Mouse (Mus musculus) CH12.LX (cell line): ENCODE data around the gene Atp6v1g2. TPM values are rescaled to one million over a fixed set of nuclear protein-coding genes. Genes with fewer than 3 reads are reported as not detected.

Experiments
- DNase-seq: peaks from one replicate; pipeline ENCODE4 v3.0.0-alpha.2; 2013; ENCODE audit errors: extremely low read depth
- H3K27ac ChIP-seq: 2 replicates; pipeline ENCODE4 v1.5.1; 2012; ENCODE audit warnings: low read depth, mild to moderate bottlenecking, control low read depth, moderate library complexity; ENCODE audit not compliant: insufficient read depth
- H3K27me3 ChIP-seq: replicated peaks from 2 replicates; pipeline ENCODE3; 2012; ENCODE audit warnings: inconsistent platforms
- H3K36me3 ChIP-seq, 2 experiments: replicated peaks in 1 of 2; 2 replicates each; pipeline versions ENCODE3 to v1.6.1; 2012; ENCODE audit warnings: inconsistent platforms in 1 of 2, low read length in 1 of 2, mild to moderate bottlenecking in 1 of 2, mixed read lengths in 1 of 2, moderate library complexity in 1 of 2; ENCODE audit not compliant: control insufficient read depth in 1 of 2, insufficient read depth in 1 of 2
- H3K4me1 ChIP-seq, 2 experiments: 2 replicates each; pipeline ENCODE4 v1.6.1; 2012; ENCODE audit warnings: inconsistent platforms in 1 of 2, moderate library complexity in 1 of 2; ENCODE audit not compliant: insufficient read depth in 2 of 2, control insufficient read depth in 1 of 2
- H3K4me2 ChIP-seq: 2 replicates; pipeline ENCODE4 v1.6.1; 2012; ENCODE audit warnings: low read depth, mild to moderate bottlenecking, control low read depth; ENCODE audit not compliant: poor library complexity, insufficient read depth, severe bottlenecking
- H3K4me3 ChIP-seq, 3 experiments: fragments of 150-350 bp in 1 of 3; sonication (generic) in 1 of 3; replicated peaks in 1 of 3; 2 replicates each; pipeline versions ENCODE3 to v1.5.1; 2011 to 2012; ENCODE audit warnings: low read depth in 2 of 3, low read length in 2 of 3, mild to moderate bottlenecking in 2 of 3, moderate library complexity in 2 of 3, control low read depth in 1 of 3, improper control_type of control experiment in 1 of 3, inconsistent platforms in 1 of 3, mixed read lengths in 1 of 3; ENCODE audit not compliant: poor library complexity in 1 of 3
- H3K79me2 ChIP-seq: replicated peaks from 2 replicates; pipeline ENCODE4 v1.6.1; 2012; ENCODE audit warnings: mild to moderate bottlenecking, moderate library complexity; ENCODE audit not compliant: control insufficient read depth, poor library complexity, insufficient read depth, severe bottlenecking; ENCODE audit errors: extremely low read depth
- H3K9ac ChIP-seq: 2 replicates; pipeline ENCODE4 v1.6.1; 2012; ENCODE audit warnings: low read depth, mild to moderate bottlenecking, control low read depth, moderate library complexity; ENCODE audit not compliant: insufficient read depth
- H3K9me3 ChIP-seq: replicated peaks from 2 replicates; pipeline ENCODE3; 2012; ENCODE audit warnings: low read length, inconsistent platforms, mixed read lengths
- BHLHE40 ChIP-seq: IDR thresholded peaks from 2 replicates; pipeline ENCODE4 v1.6.1; 2011; ENCODE audit warnings: mild to moderate bottlenecking, low read depth, low read length, improper control_type of control experiment
- CHD1 ChIP-seq: IDR thresholded peaks from 2 replicates; pipeline ENCODE4 v1.6.1; 2012; ENCODE audit warnings: low read depth, low read length, improper control_type of control experiment, inconsistent platforms
- CHD2 ChIP-seq: IDR thresholded peaks from 2 replicates; pipeline ENCODE4 v1.6.1; 2011; ENCODE audit warnings: low read length, improper control_type of control experiment
- CTCF ChIP-seq, 2 experiments: IDR thresholded peaks in 1 of 2; conservative IDR thresholded peaks in 1 of 2; 2 replicates each; pipeline ENCODE4 v1.5.1; 2011 to 2012; ENCODE audit warnings: low read depth in 2 of 2, low read length in 2 of 2, improper control_type of control experiment in 1 of 2, inconsistent platforms in 1 of 2, mild to moderate bottlenecking in 1 of 2, moderate library complexity in 1 of 2
- E2F4 ChIP-seq: IDR thresholded peaks from 2 replicates; pipeline ENCODE4 v1.6.1; 2011; ENCODE audit warnings: low read depth, low read length, improper control_type of control experiment; ENCODE audit not compliant: insufficient replicate concordance
- ELF1 ChIP-seq: IDR thresholded peaks from 2 replicates; pipeline ENCODE4 v1.6.1; 2014; ENCODE audit warnings: low read depth, mild to moderate bottlenecking, inconsistent platforms, low read length, improper control_type of control experiment
- EP300 ChIP-seq: IDR thresholded peaks from 2 replicates; pipeline ENCODE4 v1.6.1; 2011; ENCODE audit warnings: low read length, improper control_type of control experiment
- ETS1 ChIP-seq: conservative IDR thresholded peaks from 2 replicates; pipeline ENCODE4 v1.6.1; 2012; ENCODE audit warnings: low read depth, mild to moderate bottlenecking, inconsistent platforms, low read length, improper control_type of control experiment, moderate library complexity
- GABPA ChIP-seq: IDR thresholded peaks from 2 replicates; pipeline ENCODE4 v1.6.1; 2012; ENCODE audit warnings: low read depth, low read length, improper control_type of control experiment, inconsistent platforms; ENCODE audit not compliant: insufficient replicate concordance
- HCFC1 ChIP-seq: IDR thresholded peaks from 2 replicates; pipeline ENCODE4 v1.6.1; 2012; ENCODE audit warnings: low read depth, mild to moderate bottlenecking, inconsistent platforms, low read length, improper control_type of control experiment
- IRF4 ChIP-seq: IDR thresholded peaks from 2 replicates; pipeline ENCODE4 v1.6.1; 2014; ENCODE audit warnings: low read depth, mild to moderate bottlenecking, inconsistent platforms, low read length, improper control_type of control experiment
- JUN ChIP-seq: IDR thresholded peaks from 2 replicates; pipeline ENCODE4 v1.6.1; 2011; ENCODE audit warnings: low read depth, mild to moderate bottlenecking, low read length, improper control_type of control experiment, moderate library complexity; ENCODE audit not compliant: insufficient read depth
- JUND ChIP-seq: conservative IDR thresholded peaks from 2 replicates; pipeline ENCODE4 v1.6.1; 2011; ENCODE audit warnings: low read depth, low read length, improper control_type of control experiment
- KAT2A ChIP-seq: IDR thresholded peaks from 2 replicates; pipeline ENCODE4 v1.6.1; 2012; ENCODE audit warnings: low read length, improper control_type of control experiment, inconsistent platforms; ENCODE audit not compliant: insufficient replicate concordance
- MAFK ChIP-seq: IDR thresholded peaks from 2 replicates; pipeline ENCODE4 v1.6.1; 2011; ENCODE audit warnings: low read length, improper control_type of control experiment; ENCODE audit not compliant: insufficient replicate concordance
- MAX ChIP-seq: IDR thresholded peaks from 2 replicates; pipeline ENCODE4 v1.6.1; 2011; ENCODE audit warnings: low read length, improper control_type of control experiment
- MAZ ChIP-seq: IDR thresholded peaks from 2 replicates; pipeline ENCODE4 v1.6.1; 2012; ENCODE audit warnings: low read depth, mild to moderate bottlenecking, inconsistent platforms, low read length, improper control_type of control experiment, moderate library complexity
- MEF2A ChIP-seq: IDR thresholded peaks from 2 replicates; pipeline ENCODE4 v1.6.1; 2014; ENCODE audit warnings: low read depth, mild to moderate bottlenecking, inconsistent platforms, low read length, improper control_type of control experiment, borderline replicate concordance
- MXI1 ChIP-seq: IDR thresholded peaks from 2 replicates; pipeline ENCODE4 v1.6.1; 2011; ENCODE audit warnings: mild to moderate bottlenecking, low read depth, low read length, improper control_type of control experiment
- MYC ChIP-seq: IDR thresholded peaks from 2 replicates; pipeline ENCODE4 v1.6.1; 2011; ENCODE audit warnings: low read depth, mild to moderate bottlenecking, improper control_type of control experiment, low read length
- NELFE ChIP-seq: IDR thresholded peaks from 2 replicates; pipeline ENCODE4 v1.6.1; 2011; ENCODE audit warnings: low read depth, low read length, improper control_type of control experiment
- NRF1 ChIP-seq: IDR thresholded peaks from 2 replicates; pipeline ENCODE4 v1.6.1; 2014; ENCODE audit warnings: low read depth, mild to moderate bottlenecking, inconsistent platforms, low read length, improper control_type of control experiment, moderate library complexity
- PAX5 ChIP-seq: IDR thresholded peaks from 2 replicates; pipeline ENCODE4 v1.6.1; 2012; ENCODE audit warnings: low read length, inconsistent platforms, mixed read lengths
- POLR2A ChIP-seq: IDR thresholded peaks from 2 replicates; pipeline ENCODE4 v1.6.1; 2011; ENCODE audit warnings: low read depth, mild to moderate bottlenecking, improper control_type of control experiment, low read length
- POLR2AphosphoS2 ChIP-seq: IDR thresholded peaks from 2 replicates; pipeline ENCODE4 v1.6.1; 2011; ENCODE audit warnings: low read depth, low read length, improper control_type of control experiment
- RAD21 ChIP-seq: IDR thresholded peaks from 2 replicates; pipeline ENCODE4 v1.6.1; 2011; ENCODE audit warnings: low read depth, mild to moderate bottlenecking, low read length, improper control_type of control experiment, moderate library complexity
- RCOR1 ChIP-seq: conservative IDR thresholded peaks from 2 replicates; pipeline ENCODE4 v1.6.1; 2012; ENCODE audit warnings: low read depth, mild to moderate bottlenecking, inconsistent platforms, low read length, improper control_type of control experiment
- SIN3A ChIP-seq: IDR thresholded peaks from 2 replicates; pipeline ENCODE4 v1.6.1; 2012; ENCODE audit warnings: low read length, improper control_type of control experiment, inconsistent platforms
- SMC3 ChIP-seq: IDR thresholded peaks from 2 replicates; pipeline ENCODE4 v1.6.1; 2011; ENCODE audit warnings: low read depth, low read length, improper control_type of control experiment
- TBP ChIP-seq: conservative IDR thresholded peaks from 2 replicates; pipeline ENCODE4 v1.6.1; 2011; ENCODE audit warnings: low read depth, low read length, improper control_type of control experiment
- TCF12 ChIP-seq: IDR thresholded peaks from 2 replicates; pipeline ENCODE4 v1.6.1; 2014; ENCODE audit warnings: low read depth, mild to moderate bottlenecking, inconsistent platforms, low read length, improper control_type of control experiment
- UBTF ChIP-seq: IDR thresholded peaks from 2 replicates; pipeline ENCODE4 v1.6.1; 2012; ENCODE audit warnings: low read depth, mild to moderate bottlenecking, inconsistent platforms, low read length, improper control_type of control experiment, moderate library complexity
- USF2 ChIP-seq: conservative IDR thresholded peaks from 2 replicates; pipeline ENCODE4 v1.6.1; 2011; ENCODE audit warnings: low read depth, low read length, improper control_type of control experiment
- ZC3H11A ChIP-seq: IDR thresholded peaks from 2 replicates; pipeline ENCODE4 v1.6.1; 2012; ENCODE audit warnings: low read depth, mild to moderate bottlenecking, inconsistent platforms, low read length, improper control_type of control experiment
- ZKSCAN1 ChIP-seq: IDR thresholded peaks from 2 replicates; pipeline ENCODE4 v1.6.1; 2012; ENCODE audit warnings: low read depth, inconsistent platforms, low read length, improper control_type of control experiment, borderline replicate concordance
- ZMIZ1 ChIP-seq: IDR thresholded peaks from 2 replicates; pipeline ENCODE4 v1.6.1; 2012; ENCODE audit warnings: low read depth, mild to moderate bottlenecking, inconsistent platforms, low read length, improper control_type of control experiment
- ZNF384 ChIP-seq: IDR thresholded peaks from 2 replicates; pipeline ENCODE4 v1.6.1; 2012; ENCODE audit warnings: low read depth, low read length, improper control_type of control experiment, inconsistent platforms
- dilution Hi-C: fragments of 300-500 bp; cut with MboI; formaldehyde crosslinking; loops from 2 replicates; pipeline ENCODE4 v1.14.3; 2020; ENCODE audit warnings: low sequenced_read_pairs; ENCODE audit not compliant: extremely low pct_unique_long_range_greater_than_20kb, extremely low pct_ligation_motif_present
- in situ Hi-C: fragments of 300-500 bp; cut with MboI; formaldehyde crosslinking; loops from 3 replicates; pipeline ENCODE4 v1.14.3; 2019; ENCODE audit warnings: low sequenced_read_pairs, low pct_ligation_motif_present, low pct_unique_long_range_greater_than_20kb, mixed read lengths
- polyA plus RNA-seq: library from polyadenylated mRNA; unstranded; fragments of >175 nt; gene quantifications from 2 replicates; pipeline ENCODE4 v1.2.1, GENCODE M21; 2012; ENCODE audit warnings: low read depth; ENCODE audit not compliant: insufficient read length
- total RNA-seq, 2 experiments: library from RNA; depleted of rRNA; stranded (reverse); fragments of 300-350 nt in 1 of 2; fragments of >200 nt in 1 of 2; gene quantifications; 2 replicates each; pipeline ENCODE4 v1.2.3; 2012 to 2014

Atp6v1g2 gene
- total and polyA plus RNA-seq, 3 experiments, result 0.23 to 1.4 (median 0.76) TPM

GRCm38 (mm10) chr17:35262664-35263522, 29.4 kb downstream of the Atp6v1g2 start, which contains the start of gene H2-D1:
H2-D1 (plus strand) TSS chr17:35262730.
- Histone ChIP-seq H3K4me3 (peak within 1 kb of the TSS; percentile 37 to 89 (median 73)), H3K36me3 (peaks cover 32% of the 10 kb centered on the region in 2 experiments), H3K4me2 (peak within 1 kb of the TSS; percentile 73), H3K79me2 (peaks cover 23% of the 10 kb centered on the region), H3K27me3 (no peaks in the 10 kb centered on the region), H3K27ac (peak within 1 kb of the TSS; percentile 86), H3K4me1 (peaks cover 23 to 46% of the 10 kb centered on the region in 2 experiments), H3K9me3 (no peaks in the 10 kb centered on the region), H3K9ac (peak within 1 kb of the TSS; percentile 96)
- dilution Hi-C loops, result no loop called here
- TF ChIP-seq ZNF384, result 0 out of 2 replicates have a peak, but pooled peaks have one; percentile 1
- peak; percentile 99 for TF ChIP-seq POLR2AphosphoS2
- peak; percentile 67 for TF ChIP-seq BHLHE40
- TF ChIP-seq HCFC1, result peak; percentile 64
- 0 out of 2 replicates have a peak, but pooled peaks have one; percentile 30 for TF ChIP-seq MAFK
- peak; percentile 50 for TF ChIP-seq MAZ
- peak; percentile 99 for TF ChIP-seq CHD2
- peak; percentile 83 for TF ChIP-seq RCOR1
- TF ChIP-seq UBTF, result peak; percentile 60; the same call in 1 of the 2 replicates
- TF ChIP-seq CTCF (conservative IDR thresholded peaks at IDR 0.05 in 1 of 2, IDR thresholded peaks at IDR 0.05 in 1 of 2; ENCODE audit: low read depth in 2 of 2, low read length in 2 of 2), result no peak
- no peak for TF ChIP-seq ZC3H11A
- peak; percentile 81 for TF ChIP-seq EP300
- no peak for TF ChIP-seq USF2
- 0 out of 2 replicates have a peak, but pooled peaks have one; percentile 44 for TF ChIP-seq CHD1
- peak; percentile 67 for TF ChIP-seq JUND
- TF ChIP-seq SMC3, result no peak
- TF ChIP-seq PAX5, result no peak
- peak; percentile 98 for TF ChIP-seq TBP
- peak; percentile 98 for TF ChIP-seq ETS1
- TF ChIP-seq NRF1, result peak; percentile 68
- TF ChIP-seq E2F4, result no peak
- 0 out of 2 replicates have a peak, but pooled peaks have one; percentile 70 for TF ChIP-seq KAT2A
- peak; percentile 96 for TF ChIP-seq MYC
- TF ChIP-seq POLR2A, result peak; percentile 99
- peak; percentile 90 for TF ChIP-seq ELF1
- peak; percentile 55; the same call in 1 of the 2 replicates for TF ChIP-seq ZKSCAN1
- TF ChIP-seq JUN, result peak; percentile 73; the same call in 1 of the 2 replicates
- no peak for TF ChIP-seq RAD21
- peak; percentile 99 for TF ChIP-seq ZMIZ1
- TF ChIP-seq NELFE, result peak; percentile 100
- TF ChIP-seq TCF12, result peak; percentile 91
- no peak; the same call in 1 of the 2 replicates for TF ChIP-seq MXI1
- TF ChIP-seq SIN3A, result peak; percentile 95
- no peak for TF ChIP-seq GABPA
- peak; percentile 98 for TF ChIP-seq IRF4
- TF ChIP-seq MEF2A, result peak; percentile 83
- TF ChIP-seq MAX, result peak; percentile 87
- in situ Hi-C loops, result loop anchor here (5.0 kb wide), 1 partner anchor 1261 kb away; the partner anchor contains the start of gene H2-K1
- DNase-seq, result peak; percentile 100
